Mouse (Mus musculus) heart, postnatal 10 days (tissue): ENCODE data around the gene Pomp. TPM values are rescaled to one million over a fixed set of nuclear protein-coding genes. Genes with fewer than 3 reads are reported as not detected.
A peak's percentile ranks its signal among the peaks of the same experiment; 100 is the strongest.

Experiments used
- DNase-seq, 2 experiments: peaks; one replicate each; pipeline ENCODE4 v3.0.0; 2021
- intact Hi-C: fragments of 180-260 bp; cut with DNase I; formaldehyde crosslinking; loops from one replicate; pipeline ENCODE4 v1.15.1; 2025
- total RNA-seq, 2 experiments: library from RNA; stranded (reverse); gene quantifications; 2 replicates each; pipeline ENCODE4 v1.2.3; 2021

Pomp gene
- total RNA-seq, 2 experiments from 2014 or later, result 114 to 133 TPM

DNA sequence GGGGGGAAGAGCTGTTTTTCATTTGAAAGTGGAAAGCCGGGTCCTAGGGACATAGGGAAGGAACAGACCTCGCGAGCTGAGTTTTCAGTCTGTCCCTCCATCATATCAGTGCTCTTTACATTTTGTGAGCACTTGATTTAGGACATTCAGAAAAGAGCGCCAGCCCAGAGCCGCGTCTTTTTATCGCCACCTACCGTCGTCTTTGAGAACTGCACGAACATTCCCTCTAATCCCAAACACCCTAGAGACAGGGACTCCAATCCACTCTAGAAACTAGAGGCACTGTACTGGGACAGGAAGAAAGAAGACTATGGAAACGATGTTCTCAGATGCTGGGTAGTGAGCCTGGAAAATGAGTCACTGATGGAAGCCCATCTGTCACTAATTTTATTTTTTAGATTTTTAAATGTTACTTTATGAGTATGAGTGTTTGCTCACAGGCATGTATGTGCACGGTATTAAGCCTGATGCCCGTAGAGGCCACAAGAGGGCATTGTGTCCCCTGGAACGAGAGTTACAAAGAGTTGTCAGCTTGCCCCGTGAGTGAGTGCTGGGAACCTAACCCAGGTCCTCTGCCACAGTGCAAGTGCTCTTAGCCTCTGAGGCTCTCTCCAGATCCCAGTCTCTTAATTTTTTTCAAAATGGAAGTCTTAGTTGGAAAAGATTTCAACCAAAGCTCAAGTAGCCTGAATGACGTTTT is 11.9 kb upstream of the Pomp start:
- peak; percentile 81 to 90 for DNase-seq

DNA sequence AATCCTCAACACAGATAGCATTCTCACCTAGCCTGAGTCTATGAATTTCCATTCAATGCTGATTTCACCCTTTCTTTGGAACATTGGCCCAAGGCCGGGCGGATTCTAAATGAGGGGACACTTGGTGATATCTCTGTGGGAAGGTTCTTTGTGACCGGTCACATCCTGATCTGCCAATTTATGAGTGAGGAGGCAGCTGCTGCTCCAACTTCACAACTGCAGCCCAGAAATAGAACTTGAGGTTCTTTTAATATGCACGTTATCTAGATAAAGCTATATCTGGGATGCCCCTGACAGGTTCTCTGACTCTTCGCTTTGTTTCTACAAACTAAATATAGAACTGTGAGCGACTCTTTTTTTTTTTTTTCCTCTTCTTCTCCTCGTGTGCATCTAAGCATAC is 10.1 kb upstream of the Pomp start:
- intact Hi-C loops, result no loop called here
- DNase-seq, result peak; percentile 54 to 58

More for the DNA sequence above, 11.9 kb upstream of the Pomp start:
- intact Hi-C loops, result loop anchor here (2.0 to 5.0 kb wide), 4 partner anchors 122 to 446 kb away; partner anchors contain the start of genes Flt1 and Flt3

DNA sequence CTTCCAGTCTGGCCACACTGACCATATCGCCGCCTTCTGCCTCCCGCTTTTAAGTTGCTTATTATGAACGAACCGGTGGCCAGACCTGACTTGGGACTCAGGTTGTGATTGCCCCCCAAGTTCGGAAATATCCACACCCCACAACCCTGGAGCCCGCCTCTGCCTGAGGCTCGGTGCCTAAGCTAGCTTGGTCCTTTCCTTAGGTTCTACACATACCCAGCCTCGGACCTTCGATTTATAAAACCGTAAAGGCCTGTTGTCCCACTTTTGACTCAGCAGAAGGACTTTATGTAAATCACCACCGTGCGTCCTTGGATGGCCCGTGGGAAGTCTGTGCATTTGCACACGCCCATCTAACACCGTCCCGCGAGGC is 199 bp upstream of the Pomp start:
- DNase-seq, result no peak
- intact Hi-C loops, result no loop called here

DNA sequence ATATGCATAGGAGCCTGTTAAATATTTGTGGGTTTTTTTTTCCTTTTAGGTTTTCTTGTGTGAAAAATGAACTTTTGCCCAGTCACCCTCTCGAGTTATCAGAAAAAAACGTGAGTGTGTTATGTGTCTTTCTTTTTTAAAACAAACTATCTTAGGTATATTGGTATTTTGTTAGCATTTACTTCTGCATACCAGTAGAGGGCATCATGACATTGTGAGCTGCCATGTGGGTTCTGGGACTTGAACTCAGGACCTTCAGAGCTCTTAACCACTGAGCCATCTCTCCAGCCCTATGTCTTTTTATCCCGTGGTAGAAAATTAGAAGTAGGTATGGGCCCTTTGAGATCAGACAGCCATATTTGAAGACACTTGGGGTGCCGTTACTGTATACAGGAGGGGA is 8.4 kb downstream of the Pomp start:
- DNase-seq, result no peak
- intact Hi-C loops, result loop anchor here (5.0 kb wide), 1 partner anchor 74 kb away; no protein-coding TSS in a partner anchor

DNA sequence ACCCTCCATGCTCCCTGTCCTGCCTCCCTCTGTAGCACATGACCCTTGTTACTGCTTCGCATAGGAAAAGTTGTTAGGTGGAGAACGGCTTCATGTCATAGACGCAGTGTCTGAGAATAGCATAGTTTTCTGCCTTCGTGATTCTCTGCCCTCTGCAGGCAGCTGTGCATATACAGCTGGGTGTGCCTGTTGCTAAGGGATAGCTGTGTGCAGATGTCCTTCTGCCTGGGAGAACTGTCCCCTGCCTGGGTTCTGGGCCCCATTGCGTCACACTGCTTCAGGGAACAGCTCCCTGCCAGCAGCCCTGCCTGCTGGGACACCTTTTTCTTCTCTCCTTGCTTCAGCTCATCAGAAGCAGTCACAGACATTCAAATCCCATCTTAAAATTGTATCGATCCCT is 9.3 kb downstream of the Pomp start:
- intact Hi-C loops, result loop anchor here (5.0 kb wide), 1 partner anchor 73 kb away; no protein-coding TSS in a partner anchor
- no peak for DNase-seq

DNA sequence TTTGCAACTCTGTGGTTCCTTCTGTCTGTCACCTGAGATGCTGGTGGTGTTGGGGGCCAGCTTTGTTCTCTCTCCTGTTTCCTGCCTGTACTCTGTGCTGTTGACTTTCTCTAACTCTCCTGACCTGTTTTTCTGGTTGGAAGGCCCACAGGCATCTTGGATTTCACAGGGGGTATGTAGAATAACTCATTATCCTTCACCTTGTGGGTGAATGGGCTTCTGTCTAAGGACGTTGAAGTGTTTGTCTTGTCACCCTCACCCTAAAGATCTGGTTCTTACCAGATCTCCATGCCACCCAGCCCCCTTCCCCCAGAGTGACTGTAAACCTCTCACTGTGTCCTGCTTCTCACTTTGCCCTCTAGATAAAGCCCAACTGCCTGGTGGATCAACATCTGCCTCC is 10.0 kb downstream of the Pomp start:
- DNase-seq, result no peak
- intact Hi-C loops, result no loop called here

DNA sequence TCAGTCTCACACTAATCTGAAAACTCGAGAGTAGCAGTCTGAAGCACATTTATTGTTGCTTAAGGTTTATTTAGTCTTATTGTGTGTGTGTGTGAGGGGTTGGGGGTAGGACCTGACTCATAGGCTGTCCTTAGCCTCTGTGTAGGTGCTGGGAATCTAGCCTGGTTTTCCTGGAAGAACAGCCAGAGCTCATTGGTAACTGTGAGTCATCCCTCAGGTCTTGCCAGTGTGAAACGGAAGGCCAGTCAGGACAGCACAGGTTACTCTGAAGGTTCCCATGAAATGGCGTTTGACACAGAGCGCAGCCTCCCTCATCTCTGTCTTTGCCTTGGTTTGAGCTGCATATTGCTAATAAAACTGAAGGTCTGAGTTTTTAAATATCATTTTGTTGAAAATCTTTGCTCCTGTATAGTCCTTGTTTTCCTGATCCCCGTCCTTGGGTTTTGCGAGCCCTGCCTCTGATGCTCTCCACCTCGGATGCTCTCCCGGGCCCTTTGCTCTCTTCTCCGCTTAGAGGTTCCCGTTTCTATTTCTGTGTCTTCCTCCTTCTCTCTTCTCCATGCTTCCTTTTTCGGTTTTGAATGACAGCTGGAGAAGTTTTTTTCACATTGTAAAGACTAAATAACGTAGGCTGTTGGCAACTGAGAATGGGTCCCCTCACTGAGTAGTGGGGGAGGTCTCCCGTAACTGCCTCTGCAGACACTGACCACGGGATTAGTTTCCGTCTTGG is 11.0 kb downstream of the Pomp start:
- DNase-seq, result no peak
- intact Hi-C loops, result no loop called here

DNA sequence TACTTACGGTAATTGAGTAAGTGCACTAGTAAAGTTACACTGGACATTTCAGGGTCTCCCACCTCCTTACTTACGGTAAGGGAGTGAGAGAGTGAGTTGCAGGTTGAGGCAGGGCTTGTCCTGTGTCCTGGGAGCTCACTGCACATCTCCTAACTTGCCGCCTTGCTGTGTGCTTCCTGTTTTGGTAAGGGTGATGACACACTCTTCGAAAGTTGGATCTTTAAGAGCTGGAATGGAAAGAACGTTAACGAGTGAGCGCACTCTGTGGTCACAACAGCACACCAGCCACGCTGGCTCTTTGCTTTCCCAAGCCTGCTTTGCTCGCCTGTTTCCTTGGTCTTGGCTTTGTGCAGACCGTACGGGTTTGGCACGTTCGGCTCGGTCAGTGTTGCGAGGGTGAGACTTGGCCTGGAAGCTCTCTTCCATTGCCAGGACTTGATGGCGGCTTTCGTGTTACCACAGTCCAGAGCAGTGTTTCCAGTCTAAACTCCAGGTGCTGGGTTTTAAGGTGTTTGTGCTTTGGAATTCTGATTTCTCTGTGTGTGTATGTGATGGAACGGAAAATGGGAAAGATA is 14.3 kb downstream of the Pomp start:
- intact Hi-C loops, result loop anchor here (1.0 kb wide), 1 partner anchor 42 kb away; no protein-coding TSS in a partner anchor
- DNase-seq, result no peak

DNA sequence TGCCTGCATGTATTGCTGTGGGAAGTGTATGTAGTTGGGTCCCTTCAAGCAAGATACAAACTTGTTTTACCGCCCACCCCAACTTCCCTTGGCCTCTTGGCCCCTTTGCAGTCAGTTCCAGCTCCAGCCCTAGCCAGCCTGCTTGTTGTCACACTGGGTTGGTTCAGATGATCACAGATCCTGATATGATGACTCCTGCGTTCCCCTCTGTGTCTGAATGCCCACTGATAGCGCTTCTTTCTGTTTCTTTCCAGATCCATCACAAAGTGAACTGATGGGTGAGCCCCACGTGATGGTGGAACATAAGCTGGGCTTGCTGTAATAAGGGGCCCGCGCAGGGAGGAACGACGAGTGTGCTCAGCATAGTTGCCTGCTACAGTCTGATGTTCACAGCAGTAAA is 14.9 kb downstream of the Pomp start:
- no peak for DNase-seq
- intact Hi-C loops, result no loop called here

DNA sequence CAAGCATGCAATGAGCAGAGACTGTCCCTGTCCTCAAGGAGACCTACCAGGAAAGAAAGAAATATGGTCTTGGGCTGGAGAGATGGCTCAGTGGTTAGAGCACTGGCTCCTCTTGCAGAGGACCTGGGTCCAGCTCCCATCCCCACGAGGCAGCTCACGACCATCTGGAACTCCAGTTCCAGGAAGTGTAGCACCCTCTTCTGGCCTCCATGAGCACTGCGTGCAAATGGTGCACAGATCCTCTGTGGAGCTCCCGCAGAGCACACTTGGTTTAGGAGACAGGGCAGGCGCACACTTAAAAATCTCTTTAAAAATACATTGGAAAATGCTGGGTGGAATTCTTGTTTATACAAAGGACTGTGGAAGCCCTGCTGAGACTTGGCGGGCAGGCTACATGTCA is 17.3 kb downstream of the Pomp start:
- DNase-seq, result no peak
- intact Hi-C loops, result no loop called here

DNA sequence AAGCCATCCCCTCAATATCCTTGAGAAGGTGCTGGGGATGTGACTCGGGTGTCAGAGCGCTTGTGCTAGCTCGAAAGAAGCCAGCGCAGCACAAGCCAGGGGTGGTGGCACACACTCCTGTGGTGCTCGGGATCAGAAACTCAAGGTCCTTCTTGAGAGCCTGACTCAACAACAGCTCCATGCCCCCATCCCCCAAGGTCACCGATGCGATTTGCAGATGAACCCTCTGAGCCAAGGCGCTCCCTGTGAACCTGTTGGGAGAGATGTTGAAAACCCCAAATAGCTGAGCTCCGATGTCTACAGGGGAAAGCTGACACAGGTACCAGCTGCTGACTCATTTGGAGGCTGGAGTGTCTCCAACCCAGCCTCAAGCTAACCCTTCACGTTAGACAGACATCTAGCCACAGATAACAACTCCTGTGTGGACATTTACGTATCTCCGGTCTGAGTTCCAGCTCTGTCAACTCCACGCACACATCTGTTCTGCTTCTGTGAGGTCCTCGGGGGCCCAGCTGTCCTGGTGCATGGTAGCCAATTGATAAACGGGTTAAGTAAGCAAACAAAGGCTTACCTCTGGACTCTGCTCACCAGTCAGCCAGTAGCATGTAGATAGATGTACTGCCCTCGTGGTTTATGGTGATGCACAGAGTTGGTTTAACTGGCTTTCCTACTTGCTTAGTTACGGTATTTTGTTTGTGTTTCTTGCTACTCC is 19.9 kb downstream of the Pomp start:
- DNase-seq, result no peak
- intact Hi-C loops, result no loop called here

DNA sequence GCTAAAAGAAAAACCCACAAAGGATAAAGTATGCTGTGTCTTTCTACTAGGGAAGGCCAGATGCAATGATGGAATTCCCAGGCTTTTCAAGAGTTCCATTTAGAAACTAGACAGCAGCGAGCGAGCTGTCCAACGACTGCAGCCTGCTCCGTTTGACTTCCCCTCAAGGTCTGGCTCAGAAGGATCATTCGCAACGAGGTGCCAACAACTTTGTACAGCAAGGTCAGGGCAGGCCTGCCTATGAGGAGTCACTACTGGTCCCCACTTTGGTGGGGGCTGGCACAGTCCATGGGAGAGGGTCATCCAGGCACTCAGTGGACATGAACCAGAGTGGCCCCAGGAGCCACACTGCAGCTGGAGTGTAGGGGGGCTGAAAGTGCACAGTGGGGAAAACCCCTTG is 23.3 kb downstream of the Pomp start:
- no peak for DNase-seq
- intact Hi-C loops, result no loop called here

DNA sequence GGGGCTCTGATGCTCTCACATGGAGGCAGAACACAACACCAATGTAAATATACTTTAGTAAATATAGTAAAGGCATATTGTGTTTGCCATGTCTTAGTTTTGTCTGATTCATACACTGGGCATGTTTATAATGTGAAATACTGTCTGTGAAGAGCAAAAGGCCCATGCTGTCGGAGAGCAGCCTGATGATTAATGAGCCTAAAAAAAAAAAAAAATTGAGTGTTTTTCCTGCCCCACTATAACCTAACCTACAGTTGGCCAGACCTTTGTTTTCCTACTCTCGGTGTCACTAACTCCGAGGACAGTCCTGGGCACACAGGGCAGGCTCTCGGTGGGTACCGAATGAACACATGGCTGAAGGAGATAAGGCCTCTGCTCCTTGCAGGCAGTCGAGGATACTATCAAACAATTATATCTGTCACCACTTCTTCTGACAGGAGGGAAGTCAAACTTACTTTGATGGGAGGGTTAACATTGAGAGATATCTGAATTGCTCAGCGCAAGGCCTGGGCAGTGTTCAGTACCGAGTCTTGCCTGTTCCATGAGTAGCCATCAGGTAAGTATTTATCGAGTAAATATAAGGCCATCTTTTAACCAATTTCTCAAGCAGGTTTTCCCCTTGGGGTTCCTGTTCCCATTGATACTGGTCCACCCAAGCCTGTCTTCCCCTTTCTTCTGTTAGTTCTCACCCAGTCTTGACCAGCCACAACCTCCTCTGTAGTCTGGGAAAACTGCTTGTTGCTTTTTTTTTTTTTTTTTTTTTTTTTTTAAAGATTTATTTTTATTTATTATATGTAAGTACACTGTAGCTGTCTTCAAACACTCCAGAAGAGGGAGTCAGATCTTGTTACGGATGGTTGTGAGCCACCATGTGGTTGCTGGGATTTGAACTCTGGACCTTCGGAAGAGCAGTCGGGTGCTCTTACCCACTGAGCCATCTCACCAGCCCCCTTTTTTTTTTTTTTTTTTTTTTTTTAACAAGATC is 28.3 kb downstream of the Pomp start:
- intact Hi-C loops, result no loop called here
- DNase-seq, result no peak

DNA sequence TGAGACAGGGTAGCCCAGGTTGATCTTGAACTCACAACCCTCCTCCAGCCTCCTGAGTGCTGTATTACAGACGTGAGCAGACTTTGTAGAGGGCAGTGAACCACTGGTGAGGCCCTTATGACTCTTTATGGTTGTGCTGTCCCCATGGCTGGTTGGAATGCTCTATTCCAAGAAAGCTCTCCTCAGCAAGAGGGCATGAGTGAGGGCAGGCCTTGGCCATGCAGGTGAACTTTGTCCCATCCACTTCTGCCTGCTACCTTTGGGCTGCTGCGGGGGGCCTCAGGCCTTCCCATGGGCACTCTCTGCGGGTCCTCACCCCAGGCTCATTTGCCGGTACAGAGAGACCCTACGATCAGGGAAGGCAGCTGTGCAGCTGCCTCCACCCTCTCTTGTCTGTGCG is 32.5 kb downstream of the Pomp start:
- no peak for DNase-seq
- intact Hi-C loops, result no loop called here

DNA sequence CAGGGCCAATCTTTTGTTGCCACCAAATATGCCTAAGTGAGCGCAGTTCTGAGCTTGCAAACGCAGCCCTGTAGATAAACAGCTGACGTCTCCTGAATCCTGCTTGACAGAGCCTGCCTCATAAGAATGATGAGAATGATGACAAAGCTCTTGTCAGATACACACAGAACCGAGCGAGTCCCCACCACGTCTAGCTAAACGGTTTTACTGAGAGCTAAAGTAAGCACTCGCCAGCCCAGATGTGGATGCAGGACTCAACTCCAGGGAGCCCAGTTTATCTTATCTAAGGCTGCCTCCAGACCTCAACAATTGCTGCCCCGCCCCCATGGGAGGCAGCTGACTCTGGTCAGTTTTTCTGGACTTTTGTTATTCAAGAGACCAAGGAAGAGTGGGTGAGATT is 32.9 kb downstream of the Pomp start:
- intact Hi-C loops, result no loop called here
- DNase-seq, result no peak

DNA sequence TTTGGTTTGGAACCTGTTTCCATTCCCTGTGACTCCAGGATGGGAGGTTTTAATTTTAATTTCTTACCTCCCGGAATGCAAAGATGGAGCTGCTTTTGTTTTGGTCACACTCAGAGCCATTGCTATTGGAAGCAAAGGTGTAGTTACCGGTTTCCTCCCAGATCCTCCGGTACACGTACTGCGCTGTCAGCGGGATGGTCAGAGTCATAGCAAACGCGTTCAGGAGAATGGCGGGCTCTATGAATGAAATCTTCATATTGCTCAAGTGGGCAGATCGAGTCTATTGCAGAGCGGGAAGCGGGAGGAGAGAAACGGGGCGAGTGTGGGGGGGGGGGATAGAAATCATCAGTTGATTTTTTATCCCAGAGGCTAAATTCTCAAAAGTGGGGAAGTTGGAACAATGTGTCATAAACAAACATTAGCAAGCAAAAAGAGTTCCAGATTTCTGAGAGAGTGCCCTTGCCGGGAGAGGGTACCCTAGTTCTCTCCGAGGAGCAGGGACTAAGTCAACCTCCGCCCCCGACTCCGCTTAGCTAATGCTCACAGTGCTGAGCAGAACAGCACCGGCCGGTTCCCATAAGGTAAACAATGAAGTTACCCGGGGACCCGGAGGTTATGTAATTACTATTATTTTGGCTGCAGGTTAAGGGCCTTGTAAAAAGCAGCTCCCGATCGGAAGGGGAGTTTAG is 33.6 kb downstream of the Pomp start:
- DNase-seq, result no peak
- intact Hi-C loops, result no loop called here

DNA sequence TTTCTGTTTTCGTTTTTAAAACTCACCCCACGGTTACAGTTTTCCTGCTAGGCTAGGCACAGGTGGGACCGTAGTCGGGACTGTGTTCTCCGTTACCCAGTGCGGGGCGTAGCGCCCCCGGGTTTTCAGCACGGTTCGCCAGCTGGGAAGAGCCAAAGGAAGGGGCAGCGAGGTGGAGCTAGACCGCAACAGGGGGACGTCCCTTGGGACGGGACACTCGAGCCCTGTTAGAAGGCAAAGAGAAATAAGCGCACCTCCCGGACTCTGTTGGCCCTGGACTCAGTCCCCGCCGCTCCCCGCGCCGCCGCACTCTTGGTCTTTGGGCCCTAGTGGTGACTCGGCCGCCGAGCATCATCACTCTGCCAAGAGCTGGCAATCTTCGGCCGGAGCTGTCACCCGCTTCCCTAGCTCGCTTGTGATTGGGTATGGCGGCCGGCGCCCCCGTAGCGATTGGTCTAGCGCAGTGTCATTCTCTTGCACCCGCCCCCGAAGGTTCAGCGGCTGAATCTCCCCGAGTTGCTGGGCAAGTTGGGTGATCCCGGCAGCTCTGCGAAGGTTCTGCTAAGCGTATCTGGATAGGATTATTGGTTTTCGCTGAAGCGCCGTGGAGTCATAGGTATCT is 34.3 kb downstream of the Pomp start, which contains the start of gene Slc46a3:
Slc46a3 (minus strand) TSS at position 361 of the 622 bp plus-strand sequence.
- intact Hi-C loops, result no loop called here
- DNase-seq, result peak; percentile 96 to 97

DNA sequence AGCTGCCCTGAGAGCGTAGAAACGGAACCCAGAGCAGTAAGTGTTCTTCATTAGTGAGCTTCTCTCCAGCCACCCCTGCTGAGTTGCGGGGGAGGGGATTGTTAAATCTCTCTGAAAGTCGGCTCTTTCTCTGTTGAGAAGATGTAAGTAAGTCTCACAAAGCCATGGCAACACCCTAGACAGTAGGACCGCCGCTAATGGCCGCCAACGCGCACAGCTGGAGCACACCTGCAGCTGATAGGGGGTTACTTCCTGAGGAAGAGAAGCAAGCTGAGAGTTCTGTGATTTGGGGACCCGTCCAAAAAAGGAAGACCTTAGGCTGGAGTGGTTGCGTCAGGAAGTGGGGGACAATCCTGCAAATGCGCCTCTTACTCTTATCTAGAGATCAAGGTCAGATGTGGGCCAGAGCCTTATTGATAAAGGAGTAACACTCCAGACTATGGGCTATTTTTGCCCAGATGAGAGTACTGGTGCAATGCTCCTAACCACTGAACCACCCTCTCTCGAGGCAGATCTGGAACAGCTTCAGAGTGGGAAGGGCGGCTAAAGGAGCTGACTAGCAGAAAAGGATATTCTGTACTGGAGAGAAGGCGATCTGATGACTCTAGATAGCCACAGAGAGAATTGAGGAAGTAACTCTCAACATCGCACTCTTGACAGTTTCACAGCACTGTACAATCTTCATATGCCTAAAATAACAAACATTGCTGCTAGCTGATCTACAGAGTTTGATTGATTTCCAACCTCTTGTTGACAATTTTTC is 35.4 kb downstream of the Pomp start:
- peak; percentile 23 to 29 for DNase-seq
- intact Hi-C loops, result no loop called here
